Mouse (Mus musculus): Measurements from ENCODE around the gene Adgrd1. TPM values are rescaled to one million over a fixed set of nuclear protein-coding genes. Genes with fewer than 3 reads are reported as not detected.

The Adgrd1 gene
- total and polyA plus RNA-seq, 3 experiments: 0.27 to 0.56 TPM; not detected in 1

GRCm38 (mm10) chr5:129067231-129067834 is 29.2 kb upstream of the Adgrd1 start:
- H3K4me3 ChIP-seq (ENCODE audit: control insufficient read depth in 1 of 2, insufficient read depth in 1 of 2, low read depth in 2 of 2, low read length in 2 of 2): no peak overlapping the region
- H3K4me1 ChIP-seq (ENCODE audit: control insufficient read depth in 1 of 2, insufficient read depth in 2 of 2, low read length in 2 of 2): peaks cover 7 to 22% of the 10 kb centered on the region in 2 experiments
- TF ChIP-seq POLR2A (IDR thresholded peaks at IDR 0.05; ENCODE audit: control insufficient read depth in 1 of 2, insufficient read depth in 1 of 2, low read depth in 1 of 2, low read length in 2 of 2, poor library complexity in 1 of 2): no peak
- TF ChIP-seq HCFC1 (IDR thresholded peaks at IDR 0.05; ENCODE audit: low read depth, low read length): no peak
- no peak for TF ChIP-seq TBP (IDR thresholded peaks at IDR 0.05; ENCODE audit: low read depth, low read length)
- TF ChIP-seq RAD21 (IDR thresholded peaks at IDR 0.05; ENCODE audit: low read depth, low read length): no peak
- no peak for TF ChIP-seq TAL1 (IDR thresholded peaks at IDR 0.05; ENCODE audit: low read length)
- TF ChIP-seq ETS1 (IDR thresholded peaks at IDR 0.05; ENCODE audit: low read depth, low read length): no peak
- no peak for TF ChIP-seq MEF2A (IDR thresholded peaks at IDR 0.05; ENCODE audit: extremely low read depth, insufficient replicate concordance, low read depth, low read length, poor library complexity, severe bottlenecking)
- TF ChIP-seq JUND (IDR thresholded peaks at IDR 0.05; ENCODE audit: low read depth, low read length): no peak
- TF ChIP-seq NRF1 (IDR thresholded peaks at IDR 0.05; ENCODE audit: insufficient read depth, low read depth, low read length, poor library complexity, severe bottlenecking): no peak
- TF ChIP-seq CHD1 (IDR thresholded peaks at IDR 0.05; ENCODE audit: low read depth, low read length): no peak
- TF ChIP-seq MYB (IDR thresholded peaks at IDR 0.05; ENCODE audit: low read depth, low read length): no peak
- no peak for TF ChIP-seq ELF1 (IDR thresholded peaks at IDR 0.05; ENCODE audit: low read depth, low read length)
- no peak for TF ChIP-seq MYC (IDR thresholded peaks at IDR 0.05; ENCODE audit: low read depth, low read length)
- TF ChIP-seq BHLHE40 (IDR thresholded peaks at IDR 0.05; ENCODE audit: borderline replicate concordance, low read depth, low read length): no peak
- no peak for TF ChIP-seq TCF12 (IDR thresholded peaks at IDR 0.05; ENCODE audit: low read depth, low read length)
- DNase-seq (ENCODE audit: low read depth, low spot score): no peak
- no peak overlapping the region for H3K9ac ChIP-seq (ENCODE audit: control insufficient read depth, low read depth, low read length, poor library complexity, severe bottlenecking)
- no peaks in the 10 kb centered on the region for H3K9me3 ChIP-seq (replicated peaks; ENCODE audit: insufficient read depth, low read length)
- peaks cover 0 to 15% of the 10 kb centered on the region in 2 experiments; a peak in 2 of 4 replicates for H3K36me3 ChIP-seq (ENCODE audit: control insufficient read depth in 1 of 2, insufficient read depth in 2 of 2, low read length in 2 of 2)
- H3K27ac ChIP-seq (ENCODE audit: control insufficient read depth, low read depth, low read length): no peak overlapping the region
- H3K27me3 ChIP-seq (ENCODE audit: control insufficient read depth in 1 of 2, insufficient read depth in 2 of 2, low read length in 2 of 2): no peaks in the 10 kb centered on the region
- H3K79me2 ChIP-seq (ENCODE audit: control insufficient read depth, insufficient read depth, low read length, poor library complexity): no peaks in the 10 kb centered on the region; the same call in 1 of the 2 replicates

DNA sequence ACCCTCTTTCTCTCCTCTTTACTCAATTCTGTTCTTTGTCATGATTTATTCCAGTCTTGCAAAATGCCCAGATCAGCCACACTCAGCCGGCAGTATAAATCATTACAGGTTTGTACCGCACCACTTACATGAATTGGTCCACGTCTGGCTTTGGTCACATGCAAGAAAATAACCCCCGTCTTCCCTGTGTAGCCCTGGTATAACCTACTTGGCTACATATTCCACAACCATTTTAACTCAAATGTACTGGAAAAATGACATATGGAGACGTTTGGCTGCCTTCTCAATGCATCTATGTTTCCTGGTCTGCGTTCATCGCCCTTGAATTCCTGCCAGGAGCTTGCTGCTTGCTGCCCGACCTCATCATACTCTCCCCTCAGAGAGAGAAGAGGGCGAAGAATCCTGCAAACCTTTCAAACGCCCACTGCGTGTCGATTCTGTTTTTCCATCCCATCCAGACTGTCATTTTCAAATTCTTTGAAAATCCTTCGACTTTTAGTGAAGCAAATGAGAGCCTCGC is 24.7 kb upstream of the Adgrd1 start:
- no peaks in the 10 kb centered on the region for H3K27me3 ChIP-seq (ENCODE audit: control insufficient read depth in 1 of 2, insufficient read depth in 2 of 2, low read length in 2 of 2)
- H3K9ac ChIP-seq (ENCODE audit: control insufficient read depth, low read depth, low read length, poor library complexity, severe bottlenecking): no peak overlapping the region
- no peak overlapping the region for H3K27ac ChIP-seq (ENCODE audit: control insufficient read depth, low read depth, low read length)
- no peaks in the 10 kb centered on the region for H3K79me2 ChIP-seq (ENCODE audit: control insufficient read depth, insufficient read depth, low read length, poor library complexity)
- TF ChIP-seq TCF12 (IDR thresholded peaks at IDR 0.05; ENCODE audit: low read depth, low read length) (no peak), MAX (IDR thresholded peaks at IDR 0.05; ENCODE audit: low read length) (no peak), GATA1 (IDR thresholded peaks at IDR 0.05; ENCODE audit: low read depth, low read length) (no peak), CTCF (IDR thresholded peaks at IDR 0.05 in 2 of 3, conservative IDR thresholded peaks at IDR 0.05 in 1 of 3; ENCODE audit: control insufficient read depth in 1 of 3, insufficient read depth in 1 of 3, low read depth in 2 of 3, low read length in 3 of 3, poor library complexity in 1 of 3, severe bottlenecking in 1 of 3) (no peak), USF1 (IDR thresholded peaks at IDR 0.05; ENCODE audit: low read depth, low read length) (no peak), TAL1 (IDR thresholded peaks at IDR 0.05; ENCODE audit: low read length) (no peak), TBP (IDR thresholded peaks at IDR 0.05; ENCODE audit: low read depth, low read length) (no peak), E2F4 (IDR thresholded peaks at IDR 0.05; ENCODE audit: borderline replicate concordance, low read depth, low read length) (no peak), POLR2AphosphoS2 (IDR thresholded peaks at IDR 0.05; ENCODE audit: low read length) (no peak), POLR2AphosphoS5 (IDR thresholded peaks at IDR 0.05; ENCODE audit: borderline replicate concordance, low read depth, low read length) (no peak)
- H3K4me1 ChIP-seq (ENCODE audit: control insufficient read depth in 1 of 2, insufficient read depth in 2 of 2, low read length in 2 of 2): peaks cover 6 to 12% of the 10 kb centered on the region in 2 experiments
- H3K36me3 ChIP-seq (ENCODE audit: control insufficient read depth in 1 of 2, insufficient read depth in 2 of 2, low read length in 2 of 2): peaks cover 0 to 8% of the 10 kb centered on the region in 2 experiments; a peak in 2 of 4 replicates
- H3K9me3 ChIP-seq (replicated peaks; ENCODE audit: insufficient read depth, low read length): no peaks in the 10 kb centered on the region
- no peak for DNase-seq (ENCODE audit: low read depth, low spot score)
- no peak overlapping the region for H3K4me3 ChIP-seq (ENCODE audit: control insufficient read depth in 1 of 2, insufficient read depth in 1 of 2, low read depth in 2 of 2, low read length in 2 of 2)

Measured in MEL (cell line).